Mouse (Mus musculus): ENCODE data around the gene Tifa.

Tifa gene

GRCm38 (mm10) chr3:127788919-127789318 lies 686 bp upstream of the Tifa start:
- no peak for DNase-seq

- DNase-seq = peak; percentile 52
Observed at GRCm38 (mm10) chr3:127790234-127791055, 840 bp downstream of the Tifa start.

- peak; percentile 32 for DNase-seq
Observed at GRCm38 (mm10) chr3:127791056-127791483, 1.5 kb downstream of the Tifa start.

GRCm38 (mm10) chr3:127791595-127792561 lies 2.3 kb downstream of the Tifa start:
- DNase-seq = no peak

- DNase-seq = peak; percentile 46
Observed at GRCm38 (mm10) chr3:127793022-127793421, 3.4 kb downstream of the Tifa start.

GRCm38 (mm10) chr3:127795762-127796161 lies 6.2 kb downstream of the Tifa start:
- no peak for DNase-seq

- no peak for DNase-seq
Observed at GRCm38 (mm10) chr3:127796271-127796670, 6.7 kb downstream of the Tifa start.

GRCm38 (mm10) chr3:127801162-127801561 lies 11.6 kb downstream of the Tifa start:
- no peak for DNase-seq

GRCm38 (mm10) chr3:127802814-127803213 lies 13.2 kb downstream of the Tifa start:
- peak; percentile 36 for DNase-seq

- no peak for DNase-seq
Observed at GRCm38 (mm10) chr3:127804439-127804838, 14.8 kb downstream of the Tifa start.

- no peak for DNase-seq
Observed at GRCm38 (mm10) chr3:127805071-127805470, 15.5 kb downstream of the Tifa start.

GRCm38 (mm10) chr3:127805991-127806390 lies 16.4 kb downstream of the Tifa start:
- DNase-seq = no peak

GRCm38 (mm10) chr3:127807846-127808245 lies 18.2 kb downstream of the Tifa start:
- DNase-seq = no peak

GRCm38 (mm10) chr3:127809103-127809502 lies 19.5 kb downstream of the Tifa start:
- no peak for DNase-seq

GRCm38 (mm10) chr3:127817120-127817683 lies 27.6 kb downstream of the Tifa start:
- DNase-seq = no peak

GRCm38 (mm10) chr3:127818694-127819663 lies 29.4 kb downstream of the Tifa start:
- DNase-seq = peak; percentile 36

GRCm38 (mm10) chr3:127820400-127820799 lies 30.8 kb downstream of the Tifa start:
- DNase-seq = no peak

- no peak for DNase-seq
Observed at GRCm38 (mm10) chr3:127821209-127821608, 31.6 kb downstream of the Tifa start.

- no peak for DNase-seq
Observed at GRCm38 (mm10) chr3:127823886-127824863, 34.6 kb downstream of the Tifa start.

GRCm38 (mm10) chr3:127826503-127826902 lies 36.9 kb downstream of the Tifa start:
- DNase-seq = no peak

- peak; percentile 52 for DNase-seq
Observed at GRCm38 (mm10) chr3:127827123-127827522, 37.5 kb downstream of the Tifa start.
